Mouse (Mus musculus): ENCODE measurements around the gene Mut. TPM values are rescaled to one million over a fixed set of nuclear protein-coding genes. Genes with fewer than 3 reads are reported as not detected.

Mut gene
- total and polyA plus RNA-seq, 3 experiments = 25.0 to 65.8 (median 25.8) TPM

GRCm38 (mm10) chr17:40977914-40978313 lies 43.4 kb downstream of the Mut start:
- Histone ChIP-seq H3K27ac (ENCODE audit: control insufficient read depth, low read depth, low read length) (no peak overlapping the region), H3K4me1 (ENCODE audit: control insufficient read depth in 1 of 2, insufficient read depth in 2 of 2, low read length in 2 of 2) (no peaks in the 10 kb centered on the region), H3K9ac (ENCODE audit: control insufficient read depth, low read depth, low read length, poor library complexity, severe bottlenecking) (no peak overlapping the region), H3K9me3 (replicated peaks; ENCODE audit: insufficient read depth, low read length) (no peaks in the 10 kb centered on the region), H3K36me3 (ENCODE audit: control insufficient read depth in 1 of 2, insufficient read depth in 2 of 2, low read length in 2 of 2) (no peaks in the 10 kb centered on the region), H3K4me3 (ENCODE audit: control insufficient read depth in 1 of 2, insufficient read depth in 1 of 2, low read depth in 2 of 2, low read length in 2 of 2) (no peak overlapping the region), H3K27me3 (ENCODE audit: control insufficient read depth in 1 of 2, insufficient read depth in 2 of 2, low read length in 2 of 2) (no peaks in the 10 kb centered on the region), H3K79me2 (ENCODE audit: control insufficient read depth, insufficient read depth, low read length, poor library complexity) (no peaks in the 10 kb centered on the region)
- no peak for TF ChIP-seq MEF2A (IDR thresholded peaks at IDR 0.05; ENCODE audit: extremely low read depth, insufficient replicate concordance, low read depth, low read length, poor library complexity, severe bottlenecking)
- TF ChIP-seq ZC3H11A (IDR thresholded peaks at IDR 0.05; ENCODE audit: low read depth, low read length) = peak; percentile 70
- peak in 1 of 3 experiments; percentile 63; a peak in 2 of 6 replicates for TF ChIP-seq CTCF (IDR thresholded peaks at IDR 0.05 in 2 of 3, conservative IDR thresholded peaks at IDR 0.05 in 1 of 3; ENCODE audit: control insufficient read depth in 1 of 3, insufficient read depth in 1 of 3, low read depth in 2 of 3, low read length in 3 of 3, poor library complexity in 1 of 3, severe bottlenecking in 1 of 3)
- no peak for TF ChIP-seq POLR2A (IDR thresholded peaks at IDR 0.05; ENCODE audit: control insufficient read depth in 1 of 2, insufficient read depth in 1 of 2, low read depth in 1 of 2, low read length in 2 of 2, poor library complexity in 1 of 2)
- TF ChIP-seq RAD21 (IDR thresholded peaks at IDR 0.05; ENCODE audit: low read depth, low read length) = peak; percentile 79
- no peak for TF ChIP-seq UBTF (IDR thresholded peaks at IDR 0.05; ENCODE audit: borderline replicate concordance, insufficient read depth, low read depth, low read length)
- peak; percentile 71 for TF ChIP-seq SMC3 (IDR thresholded peaks at IDR 0.05; ENCODE audit: low read depth, low read length)
- peak; percentile 18 for DNase-seq (ENCODE audit: low read depth, low spot score)

DNA sequence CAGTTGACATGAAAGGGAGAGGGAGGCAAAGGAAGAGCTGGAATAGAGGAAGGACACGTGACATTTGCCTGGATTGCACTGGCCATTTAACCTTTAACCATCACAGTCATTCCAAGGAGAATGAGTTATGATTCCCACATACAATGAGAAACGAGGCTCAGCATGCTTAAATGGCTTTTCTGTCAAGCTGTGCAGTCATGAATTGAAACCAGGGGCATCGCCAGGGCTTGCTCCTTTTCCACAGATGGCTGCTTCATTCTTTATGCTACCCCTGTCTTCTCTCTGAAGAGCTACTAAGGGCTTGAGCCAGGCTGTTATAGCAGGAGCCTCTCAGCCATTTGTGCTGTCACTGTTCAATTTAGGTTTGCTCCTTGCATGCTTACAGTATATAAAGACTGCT lies 57.6 kb downstream of the Mut start:
- TF ChIP-seq RAD21 (IDR thresholded peaks at IDR 0.05; ENCODE audit: low read depth, low read length) (no peak), MXI1 (IDR thresholded peaks at IDR 0.05; ENCODE audit: low read depth, low read length) (no peak)
- Histone ChIP-seq H3K27ac (ENCODE audit: control insufficient read depth, low read depth, low read length) (no peak overlapping the region), H3K79me2 (ENCODE audit: control insufficient read depth, insufficient read depth, low read length, poor library complexity) (no peaks in the 10 kb centered on the region), H3K9ac (ENCODE audit: control insufficient read depth, low read depth, low read length, poor library complexity, severe bottlenecking) (no peak overlapping the region), H3K9me3 (replicated peaks; ENCODE audit: insufficient read depth, low read length) (no peaks in the 10 kb centered on the region; the same call in 1 of the 2 replicates), H3K4me1 (ENCODE audit: control insufficient read depth in 1 of 2, insufficient read depth in 2 of 2, low read length in 2 of 2) (no peaks in the 10 kb centered on the region), H3K36me3 (ENCODE audit: control insufficient read depth in 1 of 2, insufficient read depth in 2 of 2, low read length in 2 of 2) (no peaks in the 10 kb centered on the region), H3K27me3 (ENCODE audit: control insufficient read depth in 1 of 2, insufficient read depth in 2 of 2, low read length in 2 of 2) (no peaks in the 10 kb centered on the region; a peak in 1 of 4 replicates), H3K4me3 (ENCODE audit: control insufficient read depth in 1 of 2, insufficient read depth in 1 of 2, low read depth in 2 of 2, low read length in 2 of 2) (no peak overlapping the region)
- DNase-seq (ENCODE audit: low read depth, low spot score) = no peak

Other genes with a start within 250 kb of the Mut start
- not detected in 2 replicates for gene Esp1, start 207.6 kb upstream of the Mut start, total RNA-seq (2012; rRNA removed)
- gene Esp1, start 207.6 kb upstream of the Mut start, polyA plus RNA-seq (2012; ENCODE audit: insufficient read depth in 1 of 2, insufficient read length in 2 of 2, low read depth in 1 of 2, low replicate concordance in 2 of 2, missing spikeins in 1 of 2) = not detected
- gene Crisp2, start 127.7 kb upstream of the Mut start, total RNA-seq (2012; rRNA removed) = 1.4 and 2.3 TPM in 2 replicates
- 1 to 10 TPM in 1 of 2 experiments, not detected in 1; 1.2 TPM for gene Crisp2, start 127.7 kb upstream of the Mut start, polyA plus RNA-seq (2012; ENCODE audit: insufficient read depth in 1 of 2, insufficient read length in 2 of 2, low read depth in 1 of 2, low replicate concordance in 2 of 2, missing spikeins in 1 of 2)
- 17.8 and 24.4 TPM in 2 replicates for gene Rhag, start 123.6 kb upstream of the Mut start, total RNA-seq (2012; rRNA removed)
- 10 to 100 TPM in 1 of 2 experiments, not detected in 1; 91.3 TPM for gene Rhag, start 123.6 kb upstream of the Mut start, polyA plus RNA-seq (2012; ENCODE audit: insufficient read depth in 1 of 2, insufficient read length in 2 of 2, low read depth in 1 of 2, low replicate concordance in 2 of 2, missing spikeins in 1 of 2)
- gene 9130008F23Rik, start 54.1 kb upstream of the Mut start, total RNA-seq (2012; rRNA removed) = 1.2 and 1.3 TPM in 2 replicates
- gene 9130008F23Rik, start 54.1 kb upstream of the Mut start, polyA plus RNA-seq (2012; ENCODE audit: insufficient read depth in 1 of 2, insufficient read length in 2 of 2, low read depth in 1 of 2, low replicate concordance in 2 of 2, missing spikeins in 1 of 2) = 1 to 10 TPM in 1 of 2 experiments, not detected in 1; 1.1 TPM
- not detected in 2 replicates for gene Glyatl3, start 20.3 kb upstream of the Mut start, total RNA-seq (2012; rRNA removed)
- under 1 TPM in 1 of 2 experiments, not detected in 1; 0.33 TPM for gene Glyatl3, start 20.3 kb upstream of the Mut start, polyA plus RNA-seq (2012; ENCODE audit: insufficient read depth in 1 of 2, insufficient read length in 2 of 2, low read depth in 1 of 2, low replicate concordance in 2 of 2, missing spikeins in 1 of 2)
- gene Cenpq, start 362 bp downstream of the Mut start, total RNA-seq (2012; rRNA removed) = 18.9 and 20.9 TPM in 2 replicates
- 10 to 100 TPM in 1 of 2 experiments, not detected in 1; 25.5 TPM for gene Cenpq, start 362 bp downstream of the Mut start, polyA plus RNA-seq (2012; ENCODE audit: insufficient read depth in 1 of 2, insufficient read length in 2 of 2, low read depth in 1 of 2, low replicate concordance in 2 of 2, missing spikeins in 1 of 2)